Mouse (Mus musculus) fat pad, adult 2 months (tissue): ENCODE data around the gene Etv3.
"Not testable (repeated sequence)": the region's sequence is repeated elsewhere in the genome, so short reads cannot be mapped to it uniquely, and the experiment has no call there.

Experiments used
- DNase-seq: peaks from one replicate; pipeline ENCODE4 v3.0.0-alpha.2; 2011; ENCODE audit warnings: low read depth, low spot score; ENCODE audit errors: extremely low read depth

The Etv3 gene

GRCm38 (mm10) chr3:87525043-87525836, at the start of gene Etv3:
Gene Etv3 (plus strand): TSS chr3:87525407.
- no peak for DNase-seq

GRCm38 (mm10) chr3:87477948-87478347, 47.3 kb upstream of the Etv3 start:
- not testable (repeated sequence) for DNase-seq

GRCm38 (mm10) chr3:87478596-87478995, 46.6 kb upstream of the Etv3 start:
- DNase-seq, result not testable (repeated sequence)

GRCm38 (mm10) chr3:87479230-87479629, 46.0 kb upstream of the Etv3 start:
- not testable (repeated sequence) for DNase-seq

- DNase-seq, result no peak
Measured at GRCm38 (mm10) chr3:87487392-87487791, 37.8 kb upstream of the Etv3 start.

- no peak for DNase-seq
Measured at GRCm38 (mm10) chr3:87487911-87488310, 37.3 kb upstream of the Etv3 start.

- no peak for DNase-seq
Measured at GRCm38 (mm10) chr3:87498266-87498665, 26.9 kb upstream of the Etv3 start.

- DNase-seq, result no peak
Measured at GRCm38 (mm10) chr3:87499072-87499471, 26.1 kb upstream of the Etv3 start.

- no peak for DNase-seq
Measured at GRCm38 (mm10) chr3:87500088-87501055, 24.8 kb upstream of the Etv3 start.

GRCm38 (mm10) chr3:87501151-87501550, 24.1 kb upstream of the Etv3 start:
- DNase-seq, result no peak

- no peak for DNase-seq
Measured at GRCm38 (mm10) chr3:87502771-87503170, 22.4 kb upstream of the Etv3 start.

- DNase-seq, result no peak
Measured at GRCm38 (mm10) chr3:87504330-87504729, 20.9 kb upstream of the Etv3 start.

GRCm38 (mm10) chr3:87504749-87505425, 20.3 kb upstream of the Etv3 start:
- DNase-seq, result no peak

GRCm38 (mm10) chr3:87506456-87507416, 18.5 kb upstream of the Etv3 start:
- DNase-seq, result no peak

- DNase-seq, result no peak
Measured at GRCm38 (mm10) chr3:87508205-87508901, 16.9 kb upstream of the Etv3 start.

GRCm38 (mm10) chr3:87509061-87509460, 16.1 kb upstream of the Etv3 start:
- no peak for DNase-seq

- DNase-seq, result no peak
Measured at GRCm38 (mm10) chr3:87510832-87511231, 14.4 kb upstream of the Etv3 start.

- DNase-seq, result no peak
Measured at GRCm38 (mm10) chr3:87511971-87512765, 13.0 kb upstream of the Etv3 start.
